Mouse (Mus musculus) bone marrow, adult 2 months (tissue): ENCODE results near the gene Nek11. TPM values are rescaled to one million over a fixed set of nuclear protein-coding genes. Genes with fewer than 3 reads are reported as not detected.

ENCODE experiments used
- H3K27ac ChIP-seq: fragments of 200-500 bp; 2 replicates; pipeline ENCODE4 v1.5.1; 2012; ENCODE audit warnings: low read depth, mild to moderate bottlenecking, control low read depth, inconsistent platforms, low read length; ENCODE audit not compliant: control insufficient read depth, poor library complexity, insufficient read depth
- H3K4me1 ChIP-seq: fragments of 200-500 bp; 2 replicates; pipeline ENCODE4 v1.6.1; 2011; ENCODE audit warnings: low read length; ENCODE audit not compliant: control insufficient read depth, insufficient read depth
- H3K4me3 ChIP-seq: fragments of 200-500 bp; replicated peaks from 2 replicates; pipeline ENCODE3; 2011; ENCODE audit warnings: mild to moderate bottlenecking, low read depth, low read length, control low read depth; ENCODE audit not compliant: control insufficient read depth
- CTCF ChIP-seq: fragments of 200-500 bp; IDR thresholded peaks from 2 replicates; pipeline ENCODE4 v1.5.1; 2011; ENCODE audit warnings: low read length, control low read depth; ENCODE audit not compliant: control insufficient read depth, insufficient read depth
- POLR2A ChIP-seq: fragments of 200-500 bp; IDR thresholded peaks from 2 replicates; pipeline ENCODE4 v1.6.1; 2011; ENCODE audit warnings: low read depth, mild to moderate bottlenecking, control low read depth, low read length, borderline replicate concordance; ENCODE audit not compliant: control insufficient read depth
- WGBS: fragments of 180-500 bp; shearing (Covaris S2); methylation state at CpG from one replicate; pipeline ENCODE4 v1.1.7; 2018; 5-methylcytosine and 5-hydroxymethylcytosine counted together
- polyA plus RNA-seq: library from polyadenylated mRNA; stranded (reverse); fragments of >200 nt; gene quantifications from 2 replicates; pipeline ENCODE4 v1.2.4, GENCODE M21; 2011; ENCODE audit warnings: low replicate concordance; ENCODE audit not compliant: missing spikeins, insufficient read depth, insufficient read length

Gene Nek11
- polyA plus RNA-seq, 1 experiment = not detected

DNA sequence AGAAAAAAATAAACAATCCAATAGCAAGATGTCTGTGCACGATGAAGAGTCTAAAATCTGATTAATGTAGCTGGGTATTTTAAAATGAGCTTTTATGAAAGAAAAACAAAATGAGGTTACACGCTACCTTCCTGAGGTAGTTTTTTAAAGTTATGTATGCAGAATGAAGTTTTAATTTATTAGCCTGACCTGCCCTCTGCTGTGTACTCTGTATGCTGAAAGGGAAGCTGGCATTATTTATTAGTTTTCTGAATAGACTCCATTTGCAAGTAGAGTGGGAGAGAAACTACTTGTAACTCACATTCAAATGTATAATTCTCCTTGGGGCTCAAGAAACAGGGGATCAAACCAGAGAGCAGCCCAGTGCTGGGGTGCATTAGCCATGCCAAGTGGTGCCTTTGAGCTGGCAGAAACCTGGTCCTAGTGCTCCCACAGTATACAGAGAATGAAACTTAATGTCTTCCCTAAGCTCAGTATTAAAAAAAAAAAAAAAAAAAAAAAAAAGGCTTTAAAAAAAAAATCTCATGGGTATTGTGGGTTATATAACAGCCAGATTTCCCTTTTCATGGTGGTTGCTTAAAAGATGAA, 94.5 kb downstream of the Nek11 start:
- Histone ChIP-seq H3K27ac (no peak overlapping the region), H3K4me1 (no peaks in the 10 kb centered on the region), H3K4me3 (no peak overlapping the region)
- WGBS = 71% methylated on average over 2 of the region's 2 CpGs
- no peak for TF ChIP-seq CTCF

GRCm38 (mm10) chr9:105284670-105285069, 110.7 kb downstream of the Nek11 start:
- Histone ChIP-seq H3K4me3 (no peak overlapping the region), H3K27ac (no peak overlapping the region), H3K4me1 (no peaks in the 10 kb centered on the region)
- 38% methylated on average over 7 of the region's 7 CpGs for WGBS
- no peak for TF ChIP-seq POLR2A
- no peak for TF ChIP-seq CTCF

DNA sequence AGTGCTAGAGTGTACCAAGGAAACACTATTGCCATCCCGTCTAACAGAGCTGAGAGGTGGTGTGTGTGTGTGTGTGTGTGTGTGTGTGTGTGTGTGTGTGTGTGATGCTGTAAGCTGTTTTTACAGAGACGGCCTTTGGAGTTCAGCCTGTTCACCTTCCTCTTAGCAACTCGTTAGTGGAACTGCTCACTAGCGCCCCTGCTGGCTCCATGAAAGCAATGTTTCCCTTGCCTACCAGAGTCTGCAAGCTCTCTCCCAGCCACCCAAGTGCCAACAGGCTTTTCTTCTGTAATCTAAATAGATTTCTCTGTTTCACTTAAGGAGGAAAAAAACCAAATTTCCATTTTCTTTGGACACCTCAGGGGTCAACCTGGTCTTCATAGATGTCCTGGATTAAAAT, 112.6 kb downstream of the Nek11 start:
- WGBS = 26% methylated on average over 4 of the region's 4 CpGs
- no peak for TF ChIP-seq POLR2A
- TF ChIP-seq CTCF = peak; percentile 41; the same call in 1 of the 2 replicates

DNA sequence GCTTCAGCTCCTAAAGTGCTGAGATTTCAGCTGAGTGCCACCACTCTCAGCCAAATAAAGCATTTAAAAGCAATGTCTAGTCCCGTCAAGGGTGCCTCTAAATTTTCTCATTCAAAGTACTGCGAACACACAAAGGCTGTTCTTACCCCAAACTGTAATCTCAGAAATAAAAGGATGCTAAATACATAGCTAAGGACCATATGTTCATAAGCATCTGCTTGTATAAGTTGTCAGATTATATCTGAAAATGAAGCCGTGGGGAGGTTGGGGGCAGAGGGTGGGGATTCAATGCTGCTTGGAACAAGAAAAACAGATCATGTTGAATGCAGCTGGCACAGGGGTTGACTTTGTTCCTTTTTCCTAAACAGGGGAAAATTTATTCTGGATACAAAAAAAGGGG, 120.4 kb downstream of the Nek11 start:
- Histone ChIP-seq H3K4me1 (no peaks in the 10 kb centered on the region), H3K4me3 (no peak overlapping the region), H3K27ac (no peak overlapping the region)
- WGBS = 78% methylated on average over 3 of the region's 3 CpGs
- TF ChIP-seq POLR2A = no peak
- no peak for TF ChIP-seq CTCF

More for the DNA sequence above, 112.6 kb downstream of the Nek11 start:
- Histone ChIP-seq H3K4me1 (no peaks in the 10 kb centered on the region), H3K27ac (no peak overlapping the region), H3K4me3 (no peak overlapping the region)

GRCm38 (mm10) chr9:105274286-105274685, 121.0 kb downstream of the Nek11 start:
- WGBS = 63% methylated on average over 6 of the region's 6 CpGs
- no peaks in the 10 kb centered on the region for H3K4me1 ChIP-seq
- TF ChIP-seq POLR2A = no peak
- TF ChIP-seq CTCF = no peak
- no peak overlapping the region for H3K4me3 ChIP-seq
- H3K27ac ChIP-seq = no peak overlapping the region

DNA sequence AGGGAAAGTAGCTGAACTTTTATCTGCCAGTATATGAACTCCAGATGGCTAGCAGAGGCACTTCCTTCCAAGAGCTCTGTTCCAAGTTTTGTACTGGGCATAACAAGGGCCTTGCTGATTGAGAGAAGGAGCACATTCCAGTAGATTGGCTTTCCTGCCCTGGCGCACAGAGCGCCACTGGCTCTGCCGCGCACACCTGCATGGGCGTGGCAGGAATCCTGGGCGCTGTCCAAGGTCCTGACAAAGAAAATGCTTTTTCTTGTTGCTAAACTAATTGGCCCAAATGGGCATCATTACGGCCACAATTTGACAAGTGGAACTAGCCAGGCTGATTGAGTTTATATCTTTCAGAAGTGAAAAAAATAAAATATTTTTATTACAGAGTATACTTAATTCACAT, 123.1 kb downstream of the Nek11 start:
- Histone ChIP-seq H3K4me3 (no peak overlapping the region), H3K27ac (no peak overlapping the region), H3K4me1 (no peaks in the 10 kb centered on the region)
- WGBS = 19% methylated on average over 7 of the region's 7 CpGs
- no peak for TF ChIP-seq CTCF
- TF ChIP-seq POLR2A = no peak

- H3K4me3 ChIP-seq = no peak overlapping the region
- no peaks in the 10 kb centered on the region for H3K4me1 ChIP-seq
- no peak overlapping the region for H3K27ac ChIP-seq
- 52% methylated on average over 2 of the region's 2 CpGs for WGBS
- TF ChIP-seq CTCF (no peak), POLR2A (no peak)
Observed at GRCm38 (mm10) chr9:105263140-105263539, 132.2 kb downstream of the Nek11 start.

GRCm38 (mm10) chr9:105257668-105258067, 137.7 kb downstream of the Nek11 start:
- no peak for TF ChIP-seq POLR2A
- no peak for TF ChIP-seq CTCF
- Histone ChIP-seq H3K4me3 (no peak overlapping the region), H3K27ac (no peak overlapping the region), H3K4me1 (no peaks in the 10 kb centered on the region)
- 78% methylated on average over 10 of the region's 10 CpGs for WGBS

DNA sequence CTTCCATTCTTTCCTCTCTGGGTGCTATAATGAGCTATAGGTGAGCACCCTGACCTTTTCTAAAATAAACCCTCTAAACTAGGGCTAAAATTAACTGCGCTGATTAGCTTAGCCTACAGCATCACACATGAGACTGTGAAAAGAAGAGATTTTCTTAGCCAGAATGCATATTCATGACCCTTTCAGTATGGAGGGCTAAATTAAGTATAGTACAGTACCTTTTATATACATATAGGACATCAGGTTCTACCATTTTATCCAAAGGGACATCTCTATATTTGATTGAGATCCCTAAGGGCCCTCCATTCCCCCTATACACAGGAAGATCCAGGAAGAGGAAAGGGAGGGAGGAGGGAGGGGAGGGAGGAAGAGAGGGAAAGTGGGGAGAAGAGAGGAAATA, 141.2 kb downstream of the Nek11 start:
- Histone ChIP-seq H3K27ac (no peak overlapping the region), H3K4me3 (no peak overlapping the region), H3K4me1 (no peaks in the 10 kb centered on the region)
- WGBS = 77% methylated on average over 1 of the region's 1 CpGs
- TF ChIP-seq POLR2A (no peak), CTCF (no peak)
